Mouse (Mus musculus): ENCODE results near the gene Grk3.

Gene Grk3

DNA sequence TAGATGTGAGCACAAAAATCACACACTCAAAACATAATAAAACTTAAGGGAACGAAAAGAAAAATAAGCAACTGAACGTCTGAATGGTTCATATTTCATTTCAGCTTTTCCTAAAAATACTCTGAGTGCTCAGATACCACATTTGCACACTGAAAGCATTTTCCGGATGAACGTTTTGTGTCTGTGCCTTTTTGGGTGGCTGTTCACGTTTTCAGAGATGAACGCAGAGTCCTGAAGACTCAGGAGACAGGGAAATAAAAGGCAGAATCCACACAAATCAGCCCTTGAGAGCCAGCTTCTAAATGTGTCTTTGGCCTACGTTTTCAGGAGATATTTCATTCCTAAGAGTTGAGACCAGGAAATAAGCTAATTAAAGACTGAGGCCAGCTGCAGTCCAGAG is 69.7 kb downstream of the Grk3 start:
- no peak for ATAC-seq (ENCODE audit: insufficient number of reproducible peaks, low FRiP score, low TSS enrichment)

DNA sequence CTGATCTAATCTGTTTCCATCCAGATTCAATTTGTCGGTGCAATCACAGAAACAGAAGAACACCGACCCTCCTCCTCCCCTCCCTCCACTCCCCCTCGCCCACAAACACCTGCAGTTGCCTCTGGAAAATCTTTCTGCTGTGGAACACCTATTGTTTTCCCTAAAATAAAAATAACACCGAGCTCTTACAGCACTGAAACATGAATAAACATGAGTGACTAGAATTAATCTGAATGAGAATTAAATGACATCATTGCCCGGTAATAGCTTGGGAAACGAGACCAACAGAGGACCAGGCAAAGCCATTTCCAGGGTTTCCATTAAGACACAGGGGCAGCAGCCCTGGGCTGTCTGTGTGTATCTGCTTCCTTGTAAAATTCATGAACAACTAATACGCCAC is 73.3 kb downstream of the Grk3 start:
- no peak for ATAC-seq (ENCODE audit: insufficient number of reproducible peaks, low FRiP score, low TSS enrichment)

DNA sequence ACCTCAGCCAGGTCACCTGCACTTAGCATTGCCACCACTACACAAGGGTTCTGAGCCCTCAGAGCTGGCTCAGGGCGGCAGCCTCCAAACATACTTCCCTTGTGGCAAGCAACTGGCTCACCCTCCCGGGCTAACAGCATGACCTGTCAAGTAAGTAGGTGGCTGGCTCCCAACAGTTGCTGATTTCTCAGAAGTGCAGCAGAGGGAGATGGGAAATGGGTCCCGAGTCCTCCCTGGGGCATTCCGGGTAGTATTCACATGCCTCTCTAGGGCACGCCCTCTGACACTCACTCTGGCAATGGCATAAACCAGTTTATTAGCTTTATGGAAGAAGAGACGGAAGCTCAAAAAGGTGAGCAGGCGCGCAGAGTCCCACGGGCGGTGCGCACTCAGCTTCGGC is 74.6 kb downstream of the Grk3 start:
- ATAC-seq (ENCODE audit: insufficient number of reproducible peaks, low FRiP score, low TSS enrichment) = no peak

DNA sequence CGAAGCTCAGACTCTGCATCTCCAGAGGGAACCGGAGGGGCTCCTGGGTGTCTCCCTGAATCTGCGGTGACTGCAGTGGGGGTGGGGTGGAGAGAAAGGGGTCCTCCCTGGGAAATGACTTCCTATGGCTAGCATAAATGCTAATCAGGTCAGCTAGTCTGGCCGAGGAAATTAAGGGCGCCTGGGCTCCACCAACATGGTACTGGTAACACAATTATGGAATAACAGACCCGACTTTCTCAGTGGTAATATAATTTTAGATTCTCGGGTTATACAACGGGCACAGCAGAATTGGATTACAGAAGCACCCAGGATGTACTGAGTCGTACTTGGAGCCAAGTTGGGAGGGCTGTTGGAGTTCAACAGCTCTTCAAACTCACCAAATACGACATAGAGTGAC is 79.0 kb downstream of the Grk3 start:
- ATAC-seq (ENCODE audit: insufficient number of reproducible peaks, low FRiP score, low TSS enrichment) = no peak

- ATAC-seq (ENCODE audit: insufficient number of reproducible peaks, low FRiP score, low TSS enrichment) = no peak
Measured at GRCm38 (mm10) chr5:112935436-112935835, 80.2 kb downstream of the Grk3 start.

- no peak for ATAC-seq (ENCODE audit: insufficient number of reproducible peaks, low FRiP score, low TSS enrichment)
Measured at GRCm38 (mm10) chr5:112932878-112933567, 82.6 kb downstream of the Grk3 start.

DNA sequence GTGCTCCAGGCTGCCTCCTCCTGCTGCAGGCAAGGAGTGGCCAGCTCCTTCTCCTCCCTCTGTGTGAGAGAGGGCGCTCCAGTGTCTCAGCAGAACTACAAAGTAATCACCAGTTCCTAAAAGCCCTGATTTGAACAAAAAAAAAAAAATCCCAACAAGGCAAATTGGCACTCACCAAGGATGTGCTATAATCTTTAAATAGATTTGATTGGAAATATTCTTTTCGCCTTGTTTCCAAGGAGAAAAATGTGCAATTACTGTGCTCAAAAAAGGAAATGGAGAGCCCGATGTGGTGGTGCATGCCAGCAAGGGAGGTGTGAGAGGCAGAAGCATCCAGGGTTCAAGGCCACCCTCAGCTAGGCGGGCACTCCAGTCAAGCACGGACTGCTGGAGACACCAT is 83.7 kb downstream of the Grk3 start:
- no peak for ATAC-seq (ENCODE audit: insufficient number of reproducible peaks, low FRiP score, low TSS enrichment)

DNA sequence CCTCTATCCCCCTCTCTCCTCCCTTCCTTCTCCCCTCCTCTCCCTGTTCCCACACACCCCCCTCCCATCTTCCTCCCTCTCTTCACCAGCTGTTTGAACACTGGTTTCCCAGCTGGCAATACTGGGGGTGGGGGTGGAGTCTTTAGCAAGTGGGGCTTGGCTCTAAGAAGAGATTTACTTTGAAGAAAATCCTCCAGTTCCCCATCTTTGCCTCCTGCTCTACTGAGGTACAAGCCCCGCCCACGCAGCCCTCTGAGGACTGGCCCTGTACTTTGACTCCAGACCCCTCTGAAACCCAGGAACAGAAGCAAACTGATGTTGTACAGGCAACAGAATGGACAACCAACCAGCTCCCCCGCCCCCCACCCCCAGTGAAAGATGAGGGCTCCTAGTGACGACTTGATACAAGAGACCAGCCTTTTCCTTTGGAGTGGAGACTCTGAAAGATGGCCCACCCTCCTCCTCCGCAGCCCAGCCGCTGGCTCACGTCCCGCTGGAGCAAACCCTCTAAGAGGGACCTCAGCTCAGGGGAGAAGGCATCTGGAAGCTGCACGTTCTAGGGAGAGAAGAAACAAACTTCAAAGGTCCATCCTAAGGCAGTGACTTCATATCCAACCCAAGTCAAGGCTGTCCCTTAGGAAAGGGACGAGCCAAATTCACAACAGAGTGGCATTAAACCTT is 87.2 kb downstream of the Grk3 start:
- no peak for ATAC-seq (ENCODE audit: insufficient number of reproducible peaks, low FRiP score, low TSS enrichment)

GRCm38 (mm10) chr5:112925422-112925821 is 90.2 kb downstream of the Grk3 start:
- no peak for ATAC-seq (ENCODE audit: insufficient number of reproducible peaks, low FRiP score, low TSS enrichment)

DNA sequence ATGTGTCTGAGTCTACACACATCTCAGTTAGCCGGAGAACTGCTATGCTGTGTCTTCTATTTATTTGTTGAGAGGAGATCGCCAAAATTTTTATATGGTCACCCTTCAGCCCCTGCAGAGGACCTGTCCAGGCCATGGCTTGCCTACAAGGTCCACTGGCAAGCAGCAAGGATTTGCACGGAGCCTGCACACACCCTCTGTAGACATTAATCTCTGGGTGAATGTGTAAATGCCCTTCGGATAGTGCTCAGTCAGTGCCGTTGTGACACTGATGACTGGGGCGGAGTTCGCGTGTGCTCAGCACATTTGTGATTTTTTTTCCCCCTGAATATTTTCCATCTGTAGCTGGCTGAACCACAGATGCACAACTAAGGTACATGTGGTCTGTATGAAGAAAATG is 90.8 kb downstream of the Grk3 start:
- no peak for ATAC-seq (ENCODE audit: insufficient number of reproducible peaks, low FRiP score, low TSS enrichment)

- ATAC-seq (ENCODE audit: insufficient number of reproducible peaks, low FRiP score, low TSS enrichment) = no peak
Measured at GRCm38 (mm10) chr5:112923841-112924240, 91.8 kb downstream of the Grk3 start.

DNA sequence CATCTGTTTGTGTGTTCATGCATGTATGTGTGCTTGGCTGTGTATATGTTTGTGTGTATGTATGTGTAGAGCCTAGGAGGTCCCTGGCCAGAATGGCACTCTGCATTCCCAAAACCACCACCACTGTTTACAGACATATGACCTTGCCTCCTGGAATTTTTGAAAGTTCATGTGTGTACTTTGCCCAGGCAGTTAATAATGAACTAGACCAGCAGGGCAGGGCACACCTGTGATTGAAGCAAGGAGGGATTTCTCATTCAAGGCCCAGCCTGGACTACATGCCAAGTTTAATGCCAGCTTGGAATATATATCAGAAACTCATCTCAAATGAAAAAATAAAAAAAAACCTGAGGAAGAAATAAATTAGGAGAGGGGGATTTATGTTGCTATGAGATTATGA is 93.7 kb downstream of the Grk3 start:
- ATAC-seq (ENCODE audit: insufficient number of reproducible peaks, low FRiP score, low TSS enrichment) = no peak

GRCm38 (mm10) chr5:112910381-112910780 is 105.2 kb downstream of the Grk3 start:
- ATAC-seq (ENCODE audit: insufficient number of reproducible peaks, low FRiP score, low TSS enrichment) = no peak

- ATAC-seq (ENCODE audit: insufficient number of reproducible peaks, low FRiP score, low TSS enrichment) = no peak
Measured at GRCm38 (mm10) chr5:112908169-112908614, 107.4 kb downstream of the Grk3 start.

DNA sequence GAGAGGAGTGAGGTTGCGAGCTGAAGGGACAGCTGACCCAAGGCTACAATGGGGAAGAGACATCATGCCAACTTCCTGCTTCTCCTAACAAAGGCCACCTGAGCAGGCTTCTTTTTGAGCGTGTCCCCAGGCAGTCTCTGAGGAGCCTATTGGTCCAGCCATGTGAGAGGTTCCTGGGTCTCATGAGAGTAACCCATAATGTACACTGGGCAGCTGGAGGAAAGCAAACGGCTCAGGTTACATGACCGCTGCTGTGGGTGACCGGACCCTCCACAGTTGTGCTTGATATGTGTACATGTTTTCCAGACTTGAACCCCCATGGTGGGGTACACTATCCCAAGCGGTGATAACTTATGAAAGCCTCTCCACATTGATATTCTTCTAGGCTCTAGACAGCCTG is 108.1 kb downstream of the Grk3 start:
- no peak for ATAC-seq (ENCODE audit: insufficient number of reproducible peaks, low FRiP score, low TSS enrichment)

GRCm38 (mm10) chr5:112895674-112896654 is 119.6 kb downstream of the Grk3 start, which contains the start of gene Myo18b:
Myo18b (minus strand) TSS chr5:112896362.
- no peak for ATAC-seq (ENCODE audit: insufficient number of reproducible peaks, low FRiP score, low TSS enrichment)

DNA sequence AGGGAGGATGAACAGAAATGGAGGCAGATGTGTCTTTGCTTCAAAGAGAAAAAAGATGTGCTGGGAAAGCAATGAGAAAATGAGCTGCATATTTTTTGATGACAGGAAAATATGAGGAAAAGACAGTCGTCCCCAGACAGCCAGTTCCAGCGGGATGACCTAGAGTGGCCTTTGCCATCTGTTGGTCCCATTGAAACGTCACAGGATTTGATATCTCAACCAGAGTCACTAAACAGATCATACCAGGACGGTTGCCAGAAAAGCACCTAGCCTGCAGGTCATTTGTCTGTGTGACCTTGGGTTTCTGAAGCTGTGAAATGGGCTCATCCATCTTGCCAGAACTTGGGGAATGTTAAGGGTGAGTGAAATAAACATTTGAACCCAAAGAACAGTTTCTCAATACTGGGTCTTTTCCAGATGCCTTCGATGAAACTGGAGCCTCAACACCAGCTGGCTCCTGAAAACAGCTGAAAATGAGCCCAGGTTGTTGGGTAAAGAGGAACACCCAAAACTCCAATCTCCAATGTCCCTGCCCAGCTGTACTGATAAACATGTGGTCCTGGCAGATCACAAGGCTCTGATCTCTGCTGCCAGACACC is 122.0 kb downstream of the Grk3 start:
- no peak for ATAC-seq (ENCODE audit: insufficient number of reproducible peaks, low FRiP score, low TSS enrichment)

DNA sequence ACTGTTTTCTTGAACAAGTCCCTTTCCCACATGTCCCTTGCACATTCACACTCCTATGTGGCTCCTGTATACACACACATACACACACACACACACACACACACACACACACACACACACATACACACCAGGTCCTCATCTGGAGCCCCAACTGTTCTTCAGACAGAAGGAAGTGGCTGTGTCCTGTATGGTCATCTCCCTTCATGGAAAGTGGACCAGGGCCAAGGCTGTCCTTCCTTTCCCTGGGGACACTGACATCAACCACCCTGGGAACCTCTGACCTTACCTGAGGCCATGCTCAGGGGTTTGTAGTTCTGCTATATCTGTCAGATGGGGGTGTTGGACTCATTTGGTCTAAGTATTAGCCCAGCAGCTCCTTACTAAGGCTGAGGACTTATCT is 123.2 kb downstream of the Grk3 start:
- ATAC-seq (ENCODE audit: insufficient number of reproducible peaks, low FRiP score, low TSS enrichment) = no peak

DNA sequence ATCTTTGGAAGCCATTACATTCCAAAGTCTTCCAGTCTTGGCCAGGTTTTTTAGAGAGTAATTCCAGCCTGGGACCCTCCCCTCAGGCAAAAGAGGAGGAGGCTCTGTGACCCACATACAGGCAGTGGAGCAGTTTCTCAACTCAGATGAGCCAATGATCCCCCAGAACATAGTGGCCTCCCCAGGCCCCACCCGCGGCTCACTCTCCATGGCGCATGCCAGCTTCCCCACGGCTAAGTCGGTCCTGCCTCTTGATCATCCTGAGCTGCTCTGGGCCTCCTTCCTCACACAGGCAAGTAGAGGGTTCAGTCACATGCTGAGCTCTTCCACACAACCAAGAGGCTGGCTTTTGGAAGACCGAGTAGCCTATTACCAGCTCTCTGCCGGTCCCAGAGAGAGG is 126.9 kb downstream of the Grk3 start:
- no peak for ATAC-seq (ENCODE audit: insufficient number of reproducible peaks, low FRiP score, low TSS enrichment)

DNA sequence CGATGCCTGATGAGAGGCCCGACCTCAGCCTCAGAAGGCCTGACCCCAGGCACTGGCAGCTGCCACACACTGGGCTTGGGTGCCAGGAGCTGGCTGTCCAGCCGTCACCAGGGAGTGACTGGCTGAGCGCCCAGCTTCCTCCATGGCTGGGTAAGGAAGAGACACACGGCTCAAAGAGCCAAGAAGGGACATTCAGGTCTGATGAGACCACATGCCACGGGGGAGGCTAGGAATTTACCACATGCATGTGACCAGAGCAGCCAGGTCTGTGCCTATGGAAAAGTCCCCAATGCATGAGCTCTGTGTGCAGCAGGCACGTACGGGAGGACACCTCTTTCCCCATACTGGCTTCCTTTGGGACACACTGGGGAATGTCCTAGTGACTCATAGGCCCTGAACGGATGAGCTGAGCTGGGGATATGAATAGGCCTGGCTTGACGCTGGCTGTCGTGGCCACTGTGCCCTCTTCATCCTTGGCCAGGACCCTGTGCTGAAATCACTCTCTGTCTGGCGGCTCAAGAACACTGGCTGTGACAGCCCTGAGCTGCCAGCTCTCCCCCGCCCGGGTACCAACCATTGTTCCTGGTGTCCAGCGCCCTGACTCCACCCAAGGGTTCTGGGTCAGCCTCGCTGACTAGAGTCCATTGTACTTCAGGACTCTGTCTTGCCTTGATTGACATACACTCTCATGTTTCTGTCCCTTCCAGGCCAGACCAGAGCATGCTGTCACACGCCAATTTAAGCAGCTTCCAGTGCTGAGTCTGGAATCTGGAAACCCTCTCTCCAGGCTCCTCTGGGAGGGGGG is 128.7 kb downstream of the Grk3 start:
- peak; percentile 66; the same call in 1 of the 2 replicates for ATAC-seq (ENCODE audit: insufficient number of reproducible peaks, low FRiP score, low TSS enrichment)

Measured in cerebellum, adult (tissue).